Mouse (Mus musculus): ENCODE measurements around the gene Lrrc20.
A peak's percentile ranks its signal among the peaks of the same experiment; 100 is the strongest.

The Lrrc20 gene

DNA sequence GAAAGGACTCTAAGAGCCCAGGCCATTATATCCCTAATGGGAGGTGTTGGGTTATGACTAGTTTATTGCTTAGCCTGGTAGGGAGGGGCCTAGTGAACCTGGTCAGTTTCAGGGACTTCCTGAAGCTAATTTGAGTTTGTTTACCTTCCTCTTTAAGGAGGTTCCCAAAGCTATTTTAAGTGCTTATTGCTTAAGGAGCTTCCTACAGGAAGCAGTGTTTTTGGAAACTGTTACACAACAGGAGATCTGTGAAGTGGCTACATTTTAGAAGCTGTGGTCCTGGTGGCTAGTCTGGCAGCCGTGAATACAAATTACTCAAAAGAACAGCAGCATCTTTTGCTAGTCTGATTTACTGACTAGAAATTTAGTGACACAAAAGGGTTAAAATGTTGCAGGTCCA is 1.3 kb upstream of the Lrrc20 start:
- no peak for DNase-seq

DNA sequence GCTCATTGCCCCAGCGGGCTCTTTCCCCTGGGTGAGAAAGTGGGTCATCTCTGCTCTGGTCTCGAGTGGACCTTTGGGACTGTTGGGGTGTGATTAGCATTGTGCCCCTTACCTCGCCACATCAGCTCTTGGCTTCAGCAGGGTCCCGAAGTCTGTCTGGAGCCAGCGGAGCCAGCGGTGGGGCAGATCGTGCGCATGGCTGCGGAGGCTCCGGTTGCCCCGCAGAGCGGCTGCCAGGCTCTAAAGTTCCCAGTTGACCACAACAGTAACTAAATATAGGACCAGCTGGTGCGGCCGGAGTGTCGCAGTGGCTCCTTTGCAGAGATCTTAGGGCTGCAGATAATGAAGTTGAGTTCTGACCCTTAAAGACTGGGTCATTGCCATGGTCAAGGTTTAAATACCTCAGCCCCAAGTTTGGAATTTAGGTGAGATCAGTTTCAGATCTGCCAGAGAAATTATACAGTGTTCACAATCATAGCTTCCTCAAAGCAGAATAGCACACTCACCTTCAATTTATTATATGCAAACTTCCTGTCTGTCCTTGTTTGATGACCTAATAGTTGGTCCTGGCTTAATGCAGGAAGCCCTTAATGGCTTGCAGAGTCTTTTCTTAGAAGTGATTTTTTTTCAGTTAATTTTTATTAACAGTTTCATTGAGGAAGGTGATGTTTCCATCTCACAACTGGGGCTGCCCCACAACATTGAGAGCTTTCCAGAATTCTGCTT is 1.0 kb downstream of the Lrrc20 start:
- peak in 1 of 2 experiments; percentile 37 for DNase-seq

DNA sequence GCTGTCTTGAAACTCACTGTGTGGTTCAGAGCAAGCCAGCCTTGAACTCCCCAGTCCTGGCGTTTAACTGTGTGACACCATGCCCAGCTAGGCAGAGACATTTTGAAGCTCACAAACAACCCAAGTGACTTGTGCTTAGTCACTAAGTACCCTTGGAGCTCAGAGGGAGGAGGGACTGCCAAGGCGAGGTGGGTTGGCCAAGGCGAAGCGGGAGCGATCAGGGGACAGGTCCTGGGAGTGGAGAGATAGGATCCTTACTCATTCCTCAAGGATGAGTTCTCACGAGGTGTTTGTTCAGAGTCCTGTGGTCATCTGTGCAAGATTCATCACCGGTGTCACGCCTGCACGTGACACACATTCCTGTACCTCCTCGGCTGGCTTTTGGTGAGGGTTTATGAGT is 3.9 kb downstream of the Lrrc20 start:
- DNase-seq, result no peak

DNA sequence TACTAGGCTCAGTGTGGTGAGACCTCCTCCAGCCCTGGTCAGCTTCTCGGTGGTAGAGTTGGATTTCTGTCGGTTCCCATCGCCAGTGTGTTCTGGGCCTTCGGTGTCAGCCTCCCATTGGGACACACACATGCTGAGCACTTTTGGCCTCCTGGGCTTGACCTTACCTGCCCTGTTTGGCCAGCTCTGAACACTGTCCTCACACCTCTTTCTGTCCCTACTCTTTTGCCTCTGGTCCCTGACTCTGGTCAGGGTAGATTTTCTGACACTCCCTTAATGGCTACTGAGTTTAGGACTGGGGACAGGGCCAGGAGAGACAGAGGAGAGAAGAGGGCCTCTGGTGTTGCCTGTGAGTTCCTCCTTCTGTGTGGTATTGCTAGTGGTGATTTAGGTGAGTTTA is 4.3 kb downstream of the Lrrc20 start:
- DNase-seq, result no peak

DNA sequence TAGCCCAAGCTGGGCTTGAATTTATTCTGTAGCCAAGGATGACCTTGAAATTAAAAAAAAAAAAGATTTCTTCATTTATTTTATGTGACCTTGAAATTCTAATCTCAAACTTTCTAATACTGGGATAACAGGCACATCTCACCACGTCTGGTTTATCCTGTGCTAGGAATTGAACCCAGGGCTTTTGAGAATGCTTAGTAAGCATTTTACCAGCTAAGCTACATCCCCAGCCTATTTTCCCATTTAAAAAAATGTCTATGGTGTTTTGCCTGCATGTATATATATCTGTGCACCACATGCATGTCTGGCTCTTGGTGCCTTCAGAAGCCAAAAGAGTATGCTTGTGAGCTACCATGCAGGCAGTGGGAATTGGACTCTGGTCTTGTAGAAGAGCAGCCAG is 4.9 kb downstream of the Lrrc20 start:
- DNase-seq, result no peak

DNA sequence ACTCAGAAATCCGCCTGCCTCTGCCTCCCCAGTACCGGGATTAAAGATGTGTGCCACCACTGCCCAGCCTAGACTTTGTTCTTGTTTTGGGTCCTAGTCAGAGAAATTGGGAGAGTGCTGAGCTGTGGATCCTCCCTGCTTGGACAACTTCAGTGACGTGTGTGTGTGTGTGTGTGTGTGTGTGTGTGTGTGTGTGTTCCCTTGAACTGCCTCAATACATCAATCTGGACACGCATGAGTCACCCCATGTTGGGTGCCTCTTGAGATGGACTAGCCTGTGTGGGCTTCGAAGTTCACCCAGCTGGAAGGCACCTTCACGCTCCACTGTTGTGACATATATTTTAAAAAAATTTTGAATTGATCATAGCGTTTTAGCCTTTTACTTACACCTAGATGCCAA is 7.2 kb downstream of the Lrrc20 start:
- no peak for DNase-seq

DNA sequence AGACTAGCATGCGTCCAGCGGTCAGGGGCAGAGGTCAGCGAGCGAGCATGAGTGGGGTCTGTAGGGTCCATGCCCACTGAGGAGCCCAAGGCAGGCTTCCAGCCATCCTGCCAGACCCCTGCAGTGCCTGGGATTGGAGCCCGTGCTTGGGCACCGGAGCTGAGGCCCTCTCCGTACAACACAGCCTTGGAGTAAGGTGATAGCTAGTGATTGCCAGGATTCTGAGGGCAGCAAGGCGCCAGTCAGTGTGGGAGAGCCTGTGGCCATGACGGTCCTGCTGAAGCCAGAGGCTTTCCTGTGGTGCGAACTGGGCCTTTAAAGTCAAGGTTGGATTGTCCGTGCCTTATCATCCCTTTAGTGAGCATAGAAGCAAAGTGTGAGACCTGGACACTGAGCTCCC is 9.2 kb downstream of the Lrrc20 start:
- no peak for DNase-seq

DNA sequence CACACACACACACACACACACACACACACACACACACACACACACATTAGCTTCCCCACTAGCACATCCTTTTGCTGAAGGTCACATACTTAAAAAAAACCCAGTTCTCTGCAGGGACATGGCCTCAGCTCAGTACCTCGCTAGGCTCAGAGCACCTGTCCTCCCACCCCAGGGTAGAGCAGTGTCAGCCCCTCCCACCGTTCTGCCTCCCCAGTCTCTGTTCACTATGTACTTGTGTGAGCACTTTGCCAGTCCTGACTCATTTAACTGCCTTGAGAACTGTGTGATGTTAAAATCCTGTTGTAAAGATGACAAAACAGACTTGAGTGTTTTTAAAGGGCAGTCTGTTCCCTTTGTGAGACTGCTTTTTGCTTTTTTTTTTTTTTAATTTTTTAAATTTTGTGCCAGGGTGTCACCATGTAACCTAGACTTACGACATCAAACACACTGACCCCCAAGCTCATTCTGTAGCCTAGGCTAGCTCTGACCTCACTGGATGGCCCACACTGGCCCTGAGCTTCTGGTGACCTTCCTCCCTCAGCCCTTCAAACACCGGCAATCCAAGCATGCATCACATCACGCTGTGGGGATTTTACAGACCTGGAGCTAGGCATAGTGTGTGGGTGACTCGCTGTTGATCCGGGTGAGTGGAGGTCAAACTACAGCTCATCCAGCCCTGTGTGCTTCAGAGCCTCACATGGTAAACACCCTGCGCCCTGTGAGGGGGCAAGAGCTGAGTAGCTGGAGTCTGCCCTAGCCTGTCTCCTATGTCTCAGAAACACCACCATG is 11.1 kb downstream of the Lrrc20 start:
- DNase-seq, result peak in 1 of 2 experiments; percentile 18

DNA sequence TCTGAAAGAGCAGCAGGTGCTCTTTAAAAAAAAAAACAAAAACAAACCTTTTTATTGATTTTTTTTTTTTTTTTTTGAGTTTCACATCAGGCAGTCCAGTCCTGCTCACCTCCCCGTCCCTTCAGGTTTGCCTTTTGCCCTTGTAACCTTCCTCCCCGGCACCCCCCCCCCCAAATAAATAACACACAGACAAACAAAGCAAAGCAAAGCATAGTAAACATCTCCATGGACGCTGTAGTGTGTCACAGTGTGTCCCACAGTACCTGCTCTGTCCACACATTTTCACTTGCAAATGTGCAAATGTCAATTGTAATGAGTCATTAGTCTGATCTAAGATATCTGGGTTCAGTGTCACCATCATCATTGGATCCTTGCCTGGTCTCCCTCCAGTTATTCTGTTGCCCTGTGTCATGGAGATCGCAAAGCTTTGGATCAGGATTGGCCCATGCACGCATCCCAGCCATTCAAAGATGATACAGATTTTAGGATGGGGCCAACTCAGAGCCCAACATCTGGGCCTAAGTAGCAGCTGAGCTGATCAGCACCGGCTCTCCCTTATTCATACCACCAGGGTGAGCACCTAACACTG is 13.0 kb downstream of the Lrrc20 start:
- no peak for DNase-seq

DNA sequence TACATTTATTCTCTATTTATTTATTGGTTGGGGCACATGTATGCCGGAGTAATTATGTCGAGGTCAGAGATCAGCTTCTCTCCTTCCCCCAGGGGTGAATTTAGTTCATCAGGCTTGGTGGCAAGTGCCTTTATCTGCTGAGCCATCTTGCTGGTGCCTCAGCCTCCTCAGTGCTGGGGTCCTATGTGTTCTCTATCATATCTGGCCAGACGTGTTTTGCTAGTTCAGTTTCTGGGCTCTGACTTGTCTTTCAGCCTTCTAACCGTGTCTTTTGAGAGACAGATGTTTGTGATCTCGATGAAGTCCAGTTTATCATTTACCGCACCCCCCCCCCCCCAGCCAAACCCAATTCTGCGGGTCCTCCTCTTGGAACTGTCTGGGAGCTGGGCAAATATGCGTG is 16.0 kb downstream of the Lrrc20 start:
- no peak for DNase-seq

DNA sequence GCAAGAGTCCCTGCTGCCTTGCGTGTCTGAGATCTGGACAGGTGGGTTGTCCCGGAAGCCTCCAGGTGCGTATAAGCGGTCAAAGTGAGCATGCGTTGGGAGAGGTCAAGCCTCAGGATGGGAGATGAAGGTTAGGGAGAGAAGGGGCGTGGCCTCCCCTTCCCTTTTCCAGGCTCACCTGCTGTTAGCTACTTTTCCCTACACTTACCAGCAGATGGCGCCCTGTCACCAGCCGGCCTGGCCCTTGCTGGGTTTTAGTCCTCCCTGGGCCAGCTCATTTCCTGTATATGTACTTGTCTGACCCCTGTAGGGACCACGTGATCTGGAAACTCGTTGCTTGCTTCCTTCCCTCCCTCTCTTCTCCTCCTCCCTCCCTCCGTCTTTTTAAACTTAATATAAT is 16.4 kb downstream of the Lrrc20 start:
- DNase-seq, result peak; percentile 88 to 90

DNA sequence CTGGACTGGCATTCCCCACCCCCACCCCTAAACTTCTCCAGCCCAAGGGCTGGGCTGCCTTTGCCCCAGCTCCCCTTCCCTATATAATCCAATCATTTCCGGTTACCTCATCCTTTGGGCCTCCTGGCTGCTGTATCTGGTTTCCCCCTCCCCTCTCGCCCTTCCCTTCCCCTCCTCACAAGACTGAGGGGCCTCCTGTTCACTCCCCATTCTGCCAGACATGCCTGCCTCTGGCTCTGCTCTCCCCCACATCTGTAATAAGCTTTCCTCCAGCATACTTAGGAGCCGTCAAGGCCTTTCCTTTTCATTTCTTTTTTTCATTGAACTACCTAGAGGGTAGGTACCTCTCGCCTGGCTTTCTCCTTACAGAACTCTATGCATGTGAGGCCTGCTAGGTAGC is 19.9 kb downstream of the Lrrc20 start:
- no peak for DNase-seq

DNA sequence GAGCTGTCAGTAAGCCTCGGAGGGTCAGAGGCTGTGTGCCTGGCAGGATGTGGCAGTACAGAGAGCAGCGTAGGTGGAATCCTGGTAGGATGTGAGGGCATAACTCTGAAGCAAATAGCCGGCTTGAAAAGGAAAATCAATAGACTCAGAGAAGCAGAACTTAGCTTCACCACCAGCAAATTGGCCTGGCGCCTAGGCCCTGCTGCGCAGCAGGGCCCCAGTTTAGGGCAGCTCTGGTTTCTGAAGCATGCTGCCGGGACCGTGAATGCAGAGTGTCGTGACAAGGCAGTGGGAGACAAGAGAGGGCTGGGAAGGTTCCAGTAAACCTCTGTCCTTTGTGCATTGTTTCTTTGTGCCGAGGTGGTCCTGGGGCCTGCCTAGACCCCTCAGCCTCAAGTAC is 20.6 kb downstream of the Lrrc20 start:
- peak in 1 of 2 experiments; percentile 34 for DNase-seq

DNA sequence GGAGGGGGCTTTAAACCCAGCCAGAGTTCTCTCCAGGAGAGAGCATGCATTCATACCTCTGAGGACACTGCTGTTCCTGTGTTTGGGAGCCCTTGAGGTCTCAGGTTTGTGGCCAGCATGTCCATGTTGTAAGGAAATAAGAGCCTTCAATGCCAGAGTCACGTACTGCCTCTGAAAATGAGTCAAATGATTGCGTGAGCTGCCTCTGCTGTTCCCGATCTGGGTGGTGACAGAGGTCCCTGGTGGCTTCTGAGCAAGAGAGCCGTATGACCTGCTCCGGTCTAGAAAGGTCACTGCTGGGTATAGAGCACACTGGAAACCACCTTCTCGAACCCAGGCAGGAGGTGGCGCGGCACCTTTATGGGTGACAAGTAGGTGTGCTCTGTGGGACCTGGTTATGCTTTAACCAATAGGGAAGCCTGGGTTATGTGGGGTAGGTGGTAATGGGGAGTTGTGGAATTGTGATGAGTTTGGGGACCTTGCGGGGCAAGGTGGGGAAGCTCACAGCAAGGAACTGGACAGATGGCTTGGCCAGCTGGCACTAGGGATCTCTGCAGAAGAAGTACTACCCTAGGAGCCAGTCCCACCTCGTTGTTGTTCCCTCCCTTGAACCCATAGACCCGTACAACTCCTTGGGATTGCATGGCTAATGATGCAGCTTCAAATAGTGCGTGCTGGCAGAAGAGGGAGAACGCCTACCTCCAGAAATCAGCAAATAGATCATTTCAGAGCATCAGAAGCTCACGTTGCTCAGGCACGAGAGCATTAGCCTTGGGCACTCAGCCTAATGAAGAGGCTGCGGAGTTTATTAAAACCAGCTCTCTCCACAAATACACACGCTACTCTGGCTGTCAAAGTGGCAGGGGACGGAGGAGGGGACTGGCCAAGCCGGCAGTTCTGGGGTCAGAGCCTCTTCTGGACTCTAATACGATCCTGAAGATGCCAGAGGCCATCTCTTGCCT is 24.2 kb downstream of the Lrrc20 start:
- DNase-seq, result no peak

DNA sequence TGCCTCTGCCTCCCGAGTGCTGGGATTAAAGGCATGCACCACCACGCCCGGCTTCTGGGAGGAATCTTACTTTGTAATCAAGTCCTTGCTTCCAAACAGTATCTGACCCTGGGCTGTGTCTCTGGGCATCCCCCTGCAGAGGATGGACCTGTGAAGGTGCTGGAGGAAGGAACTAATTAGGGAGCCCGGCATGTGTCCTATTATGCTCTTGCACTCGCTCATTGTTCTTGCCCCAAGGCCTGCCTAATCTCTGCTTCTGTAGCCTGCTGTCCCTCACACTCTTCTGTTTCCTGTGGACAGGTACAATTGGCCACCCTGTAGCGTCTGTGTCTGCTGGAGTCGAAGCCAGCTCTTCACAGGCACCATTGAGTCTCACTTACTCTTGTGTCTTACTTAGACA is 25.2 kb downstream of the Lrrc20 start:
- no peak for DNase-seq

DNA sequence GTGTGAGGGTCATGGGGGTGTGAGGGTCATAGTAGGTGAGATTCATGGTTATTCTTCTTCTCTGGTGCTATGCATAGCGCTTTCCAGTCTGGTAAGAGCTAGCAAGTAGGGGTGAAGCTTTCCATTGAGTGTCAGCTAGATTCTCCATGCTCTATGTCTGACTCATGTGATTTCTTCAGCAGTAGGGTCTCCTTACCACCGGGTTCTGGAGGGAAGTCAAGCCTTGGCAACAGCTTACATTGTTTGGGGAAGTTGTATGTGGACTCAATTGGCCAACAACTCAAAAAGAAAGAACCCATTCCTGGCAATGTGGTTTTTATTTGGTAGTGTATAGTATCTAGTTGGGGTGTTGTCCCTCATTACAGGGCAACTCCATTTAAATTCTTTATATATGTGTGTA is 28.5 kb downstream of the Lrrc20 start:
- DNase-seq, result no peak

DNA sequence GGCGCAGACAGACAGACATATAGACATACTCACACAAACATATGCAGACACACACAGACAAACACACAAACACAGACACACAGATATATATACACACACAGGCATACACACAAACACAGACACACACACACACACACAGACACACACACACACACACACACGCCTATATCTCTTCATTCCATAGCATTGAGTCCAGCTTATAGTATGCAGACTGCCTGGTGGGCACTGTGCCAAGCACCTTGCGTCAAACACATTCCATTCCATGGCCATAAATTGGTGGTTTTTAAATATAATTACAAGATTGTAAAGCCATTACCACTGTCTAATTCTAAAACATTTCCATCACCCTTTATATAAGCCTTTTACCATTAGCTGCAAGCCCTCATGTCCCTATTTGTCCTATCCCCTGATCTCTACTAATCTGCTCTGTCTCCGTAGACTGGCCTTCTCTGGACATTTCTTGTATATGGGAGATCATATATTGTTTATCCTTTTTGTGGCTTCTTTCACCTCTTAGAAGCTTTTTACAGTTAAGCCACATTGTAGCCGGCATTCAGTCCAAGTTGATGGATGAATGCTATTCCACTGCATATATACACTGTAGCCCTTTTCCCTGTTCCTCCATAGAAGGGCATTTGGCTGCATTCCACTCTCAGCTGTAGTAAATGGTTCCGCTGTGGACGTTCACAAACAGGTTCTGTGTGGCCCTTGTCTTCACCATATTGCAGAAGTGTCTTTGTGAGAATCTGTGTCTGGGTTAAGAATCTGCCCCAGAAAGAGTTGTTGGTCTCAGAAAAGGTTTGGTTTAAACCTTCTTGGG is 31.0 kb downstream of the Lrrc20 start:
- DNase-seq, result no peak

DNA sequence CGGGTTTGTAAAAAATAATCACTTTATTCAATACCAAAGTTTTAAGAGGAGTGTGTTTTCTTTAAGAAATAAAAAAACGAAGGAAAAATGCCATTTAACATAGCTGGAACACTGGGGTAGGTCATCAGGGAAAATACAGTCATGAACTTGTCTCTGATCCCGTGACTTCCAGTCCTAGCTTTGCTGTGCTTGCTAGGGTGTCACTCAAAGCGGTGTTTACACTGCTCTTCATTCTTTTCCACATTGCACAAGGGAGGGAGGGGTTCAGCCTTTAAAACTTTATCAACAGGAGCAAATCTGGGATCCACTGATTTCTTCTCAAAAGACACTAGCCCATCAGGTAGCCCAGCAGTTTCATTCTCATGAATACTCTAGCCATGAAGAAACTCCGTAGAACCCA is 34.3 kb downstream of the Lrrc20 start:
- no peak for DNase-seq

DNA sequence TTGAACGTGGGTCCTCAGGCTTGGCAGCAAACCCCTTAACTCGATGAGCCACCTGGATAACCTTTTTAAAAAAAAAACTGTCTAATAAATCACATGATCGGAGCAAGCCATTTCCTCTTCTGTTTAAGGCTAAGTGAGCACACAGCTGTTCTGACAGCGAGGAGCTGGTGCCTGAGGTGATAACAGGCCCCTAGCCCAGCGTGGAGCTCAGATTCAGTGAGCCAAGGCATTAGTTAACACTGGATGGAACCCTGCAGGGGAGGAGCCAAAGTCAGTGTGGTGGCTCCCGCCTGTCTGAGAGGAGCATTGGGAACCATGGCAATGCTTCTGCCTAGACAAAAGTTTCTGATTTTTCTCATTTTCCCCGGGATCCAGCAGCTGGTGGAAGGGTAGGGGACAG is 35.2 kb downstream of the Lrrc20 start:
- DNase-seq, result no peak

DNA sequence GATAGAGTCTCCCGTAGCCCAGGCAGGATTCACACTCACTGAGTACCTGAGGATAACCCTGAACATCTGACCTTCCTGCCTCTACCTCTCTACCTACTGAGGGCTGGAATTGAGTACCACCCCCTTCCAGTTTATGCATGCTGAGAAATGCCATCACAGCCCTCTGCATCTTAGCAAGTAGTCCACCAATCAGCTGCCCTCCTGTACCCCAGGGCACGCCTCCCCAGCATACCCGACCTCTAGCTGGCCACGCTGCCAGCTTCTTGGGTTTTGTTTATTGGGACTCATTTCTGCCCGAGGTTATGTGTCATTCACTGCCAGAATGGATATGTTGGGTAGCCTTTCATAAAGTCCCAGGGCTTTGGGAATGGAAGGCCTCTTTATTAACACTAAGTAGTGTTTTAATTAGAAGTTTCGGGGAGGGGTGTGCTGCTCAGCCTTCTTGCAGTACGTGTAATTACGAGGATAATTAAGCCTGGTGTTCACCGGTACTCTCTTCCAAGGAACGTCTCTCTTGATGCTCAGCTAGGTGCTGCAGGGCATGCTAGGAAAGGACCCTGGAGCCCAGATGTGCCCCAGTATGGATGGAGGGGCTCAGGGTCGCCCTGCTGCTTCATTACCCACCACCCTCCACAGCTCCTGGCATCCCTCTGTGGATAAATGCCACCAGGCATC is 36.8 kb downstream of the Lrrc20 start:
- no peak for DNase-seq

DNA sequence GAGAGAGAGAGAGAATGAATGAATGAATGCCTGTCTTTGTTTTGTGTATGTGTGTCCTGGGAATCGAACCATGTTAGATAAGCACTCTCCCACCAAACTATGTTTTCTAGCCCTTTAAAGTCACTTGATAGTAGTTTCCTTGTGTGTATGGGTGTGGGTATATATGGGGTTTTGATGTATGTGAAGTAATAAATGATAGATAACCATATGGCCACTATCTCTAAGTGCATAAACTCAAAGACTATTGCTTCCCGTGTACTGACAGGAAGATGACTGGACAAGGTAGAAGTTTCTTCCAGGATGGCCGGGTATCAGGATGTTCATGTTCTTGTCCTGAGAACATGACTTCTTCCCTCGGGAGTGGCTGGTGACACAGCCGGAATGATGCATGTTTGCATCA is 41.3 kb downstream of the Lrrc20 start:
- no peak for DNase-seq

All from kidney, postnatal 4 days (tissue).